ENCODE assay signal across 8 mouse cellular contexts in the genomic region with DNA sequence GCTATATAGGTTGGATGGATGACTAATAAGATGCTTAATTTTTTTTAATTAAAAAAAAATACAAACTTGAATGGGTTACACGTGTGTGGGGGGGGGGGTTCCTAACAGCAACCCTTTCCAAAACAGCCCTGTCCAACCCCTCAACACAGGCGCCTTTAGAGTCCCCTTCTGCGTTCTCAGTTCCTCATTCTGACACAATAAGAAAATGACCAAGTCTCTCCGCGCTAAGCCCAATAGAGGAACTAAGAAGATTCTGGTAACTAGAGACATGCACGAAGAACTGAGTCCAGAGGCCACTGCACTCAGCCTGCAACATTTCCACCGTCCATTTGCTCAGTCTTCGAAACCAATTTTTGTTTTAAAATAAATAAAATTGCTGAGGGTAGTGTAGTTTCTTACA. TPM values are rescaled to one million over a fixed set of nuclear protein-coding genes. Genes with fewer than 3 reads are reported as not detected.
DNase-seq lines count a peak whose midpoint lies in the region; ATAC-seq and TF ChIP-seq lines count a peak whose summit lies in the region.

No protein-coding gene starts in this region.

- ATAC-seq in megakaryocyte, adult 5-6 weeks (ENCODE audit: poor library complexity, severe bottlenecking), result peak; percentile 55
- ATAC-seq in stomach, embryonic 16.5 days (ENCODE audit: insufficient read depth, low FRiP score), result no peak

- TF ChIP-seq EP300 in heart, adult 2 months (IDR thresholded peaks at IDR 0.05; ENCODE audit: insufficient read depth, low read depth, low read length), result no peak

- H3K36me3 ChIP-seq in heart, adult 2 months (ENCODE audit: control insufficient read depth, insufficient read depth, low read length), result no peaks in the 10 kb centered on the region
- peaks cover 40% of the 10 kb centered on the region for H3K36me3 ChIP-seq in hindbrain, embryonic 10.5 days
- H3K36me3 ChIP-seq in stomach, embryonic 16.5 days (ENCODE audit: control insufficient read depth, insufficient read depth, low read length), result peaks cover 7% of the 10 kb centered on the region; the same call in 1 of the 2 replicates

- no peak for TF ChIP-seq CTCF in heart, adult 2 months (IDR thresholded peaks at IDR 0.05)

- peak overlapping the region; percentile 92 for H3K4me3 ChIP-seq in heart, adult 2 months
- H3K4me3 ChIP-seq in hindbrain, embryonic 10.5 days, result peak overlapping the region; percentile 88
- H3K4me3 ChIP-seq in stomach, embryonic 16.5 days (replicated peaks; ENCODE audit: low read length), result peak overlapping the region; percentile 81

- peak overlapping the region; percentile 85 for H3K27ac ChIP-seq in heart, adult 2 months
- peak overlapping the region; percentile 97 for H3K27ac ChIP-seq in hindbrain, embryonic 10.5 days
- peak overlapping the region; percentile 96 for H3K27ac ChIP-seq in stomach, embryonic 16.5 days (ENCODE audit: low read length)

- H3K9ac ChIP-seq in heart, adult 2 months (ENCODE audit: low read depth, low read length), result peak overlapping the region; percentile 89; the same call in 1 of the 2 replicates
- peak overlapping the region; percentile 87 for H3K9ac ChIP-seq in stomach, embryonic 16.5 days (ENCODE audit: low read length)

- WGBS in heart, adult 2 months, result 20% methylated on average over 8 of the region's 8 CpGs
- 32% methylated on average over 8 of the region's 8 CpGs for WGBS in hindbrain, embryonic 10.5 days
- WGBS in stomach, embryonic 16.5 days, result 11% methylated on average over 8 of the region's 8 CpGs

- no peaks in the 10 kb centered on the region for H3K9me3 ChIP-seq in hindbrain, embryonic 10.5 days
- H3K9me3 ChIP-seq in stomach, embryonic 16.5 days (replicated peaks; ENCODE audit: control insufficient read depth, low read length), result no peaks in the 10 kb centered on the region

- H3K79me2 ChIP-seq in heart, adult 2 months (replicated peaks; ENCODE audit: control insufficient read depth, insufficient read depth, low read length), result no peaks in the 10 kb centered on the region

- peak overlapping the region; percentile 94 for H3K4me2 ChIP-seq in stomach, embryonic 16.5 days (ENCODE audit: low read depth, low read length)

- H3K4me1 ChIP-seq in heart, adult 2 months (ENCODE audit: control insufficient read depth, insufficient read depth, low read length), result peaks cover 10% of the 10 kb centered on the region
- peaks cover 37% of the 10 kb centered on the region for H3K4me1 ChIP-seq in hindbrain, embryonic 10.5 days (replicated peaks)
- peaks cover 17% of the 10 kb centered on the region for H3K4me1 ChIP-seq in stomach, embryonic 16.5 days (ENCODE audit: control insufficient read depth, insufficient read depth, low read length)

- H3K27me3 ChIP-seq in heart, adult 2 months (ENCODE audit: control insufficient read depth, insufficient read depth, low read length), result no peaks in the 10 kb centered on the region
- no peaks in the 10 kb centered on the region for H3K27me3 ChIP-seq in hindbrain, embryonic 10.5 days (ENCODE audit: insufficient read depth, poor library complexity, severe bottlenecking)
- H3K27me3 ChIP-seq in stomach, embryonic 16.5 days (ENCODE audit: control insufficient read depth, insufficient read depth, low read length), result no peaks in the 10 kb centered on the region

- intact Hi-C loops in heart, adult 2 months (cut with DNase I), result loop anchor here (2.0 kb wide), 1 partner anchor 248 kb away; no protein-coding TSS in a partner anchor
- intact Hi-C loops in heart, postnatal 14 days (cut with DNase I), result loop anchor here (2.0 to 5.0 kb wide), 2 partner anchors 52 to 151 kb away; no protein-coding TSS in a partner anchor
- intact Hi-C loops in left cerebral cortex, postnatal 25 days (cut with DNase I), result no loop called here

- DNase-seq in heart, adult 2 months, result peak in 1 of 2 experiments; percentile 25
- no peak for DNase-seq in heart, postnatal 14 days
- DNase-seq in c-Kit-positive CD71-negative TER-119-negative erythroid progenitor cells, embryonic 14.5 days (ENCODE audit: low read depth), result peak; percentile 69
- no peak for DNase-seq in hindbrain, embryonic 10.5 days (ENCODE audit: low spot score)
- no peak for DNase-seq in adrenal gland, postnatal 36 days
- no peak for DNase-seq in left cerebral cortex, postnatal 25 days (ENCODE audit: low spot score in 2 of 2)

- no peak for TF ChIP-seq POLR2A in heart, adult 2 months (IDR thresholded peaks at IDR 0.05; ENCODE audit: insufficient read depth, low read depth, low read length)

RNA-seq across cellular contexts. Expression of a gene that starts 0.5 kb away (rescaled TPM):
- 10 to 100 TPM in 1 of 2 experiments, 1 to 10 TPM in 1; 10.0 to 12.6 TPM for total RNA-seq in heart, adult 2 months (2021)
- 16.2 and 27.9 TPM in 2 replicates for polyA plus RNA-seq in heart, adult 2 months (2012; rRNA removed)
- total RNA-seq in heart, postnatal 14 days (2021), result 1 to 10 TPM; 8.4 to 9.4 TPM
- polyA plus RNA-seq in hindbrain, embryonic 10.5 days (2016; fragmentation: Nextera tagmentation; extraction: Ambion mirVana), result 0.78 and 0.93 TPM in 2 replicates
- total RNA-seq in megakaryocyte, adult 5-6 weeks (2015), result not detected in 2 replicates
- total RNA-seq in megakaryocyte, adult 5-6 weeks (2017), result not detected in 2 replicates
- 3.5 and 4.5 TPM in 2 replicates for polyA plus RNA-seq in stomach, embryonic 16.5 days (2015; fragmentation: Nextera tagmentation; extraction: Ambion mirVana)
- total RNA-seq in adrenal gland, postnatal 36 days (2021), result 1 to 10 TPM; 3.5 to 6.9 TPM
- 1 to 10 TPM; 8.2 to 9.1 TPM for total RNA-seq in left cerebral cortex, postnatal 25 days (2021)

RNA-seq across cellular contexts. Expression of a gene that starts 1.1 kb away (rescaled TPM):
- 10 to 100 TPM; 67.6 to 73.3 TPM for total RNA-seq in heart, adult 2 months (2021)
- polyA plus RNA-seq in heart, adult 2 months (2012; rRNA removed), result 29.4 and 43.4 TPM in 2 replicates
- total RNA-seq in heart, postnatal 14 days (2021), result 10 to 100 TPM; 84.7 to 93.4 TPM
- polyA plus RNA-seq in hindbrain, embryonic 10.5 days (2016; fragmentation: Nextera tagmentation; extraction: Ambion mirVana), result 143 and 148 TPM in 2 replicates
- 266 and 273 TPM in 2 replicates for total RNA-seq in megakaryocyte, adult 5-6 weeks (2015)
- total RNA-seq in megakaryocyte, adult 5-6 weeks (2017), result 936 and 1,238 TPM in 2 replicates
- 185 and 207 TPM in 2 replicates for polyA plus RNA-seq in stomach, embryonic 16.5 days (2015; fragmentation: Nextera tagmentation; extraction: Ambion mirVana)
- total RNA-seq in adrenal gland, postnatal 36 days (2021), result 100 to 1,000 TPM; 117 to 123 TPM
- total RNA-seq in left cerebral cortex, postnatal 25 days (2021), result 100 to 1,000 TPM; 145 to 151 TPM

RNA-seq across cellular contexts. Expression of a gene that starts 52.0 kb away (rescaled TPM):
- not detected for total RNA-seq in heart, adult 2 months (2021)
- 0.04 TPM in 1 of 2 replicates, not detected in the other for polyA plus RNA-seq in heart, adult 2 months (2012; rRNA removed)
- total RNA-seq in heart, postnatal 14 days (2021), result not detected
- polyA plus RNA-seq in hindbrain, embryonic 10.5 days (2016; fragmentation: Nextera tagmentation; extraction: Ambion mirVana), result 0.08 TPM in 1 of 2 replicates, not detected in the other
- total RNA-seq in megakaryocyte, adult 5-6 weeks (2015), result not detected in 2 replicates
- total RNA-seq in megakaryocyte, adult 5-6 weeks (2017), result 0.24 TPM in 1 of 2 replicates, not detected in the other
- polyA plus RNA-seq in stomach, embryonic 16.5 days (2015; fragmentation: Nextera tagmentation; extraction: Ambion mirVana), result 0.10 TPM in 1 of 2 replicates, not detected in the other
- not detected for total RNA-seq in adrenal gland, postnatal 36 days (2021)
- total RNA-seq in left cerebral cortex, postnatal 25 days (2021), result under 1 TPM in 1 of 2 experiments, not detected in 1; 0.11 TPM

RNA-seq across cellular contexts. Expression of a gene that starts 53.5 kb away (rescaled TPM):
- total RNA-seq in heart, adult 2 months (2021), result 10 to 100 TPM; 21.3 to 22.5 TPM
- polyA plus RNA-seq in heart, adult 2 months (2012; rRNA removed), result 7.1 and 11.1 TPM in 2 replicates
- total RNA-seq in heart, postnatal 14 days (2021), result 10 to 100 TPM; 20.6 to 21.5 TPM
- polyA plus RNA-seq in hindbrain, embryonic 10.5 days (2016; fragmentation: Nextera tagmentation; extraction: Ambion mirVana), result 44.1 and 54.2 TPM in 2 replicates
- 13.3 and 17.9 TPM in 2 replicates for total RNA-seq in megakaryocyte, adult 5-6 weeks (2015)
- 25.6 and 32.2 TPM in 2 replicates for total RNA-seq in megakaryocyte, adult 5-6 weeks (2017)
- polyA plus RNA-seq in stomach, embryonic 16.5 days (2015; fragmentation: Nextera tagmentation; extraction: Ambion mirVana), result 43.4 and 45.8 TPM in 2 replicates
- total RNA-seq in adrenal gland, postnatal 36 days (2021), result 10 to 100 TPM; 35.8 to 42.1 TPM
- total RNA-seq in left cerebral cortex, postnatal 25 days (2021), result 10 to 100 TPM; 40.7 to 45.8 TPM

Comparison
In these comparisons a context has a peak if more than half of its experiments do, and no peak if none do; other contexts are left out.
1. RNA of a gene that starts 0.5 kb away (total RNA-seq): 10.0 to 12.6 TPM in heart, adult 2 months, 8.4 to 9.4 TPM in heart, postnatal 14 days, 8.2 to 9.1 TPM in left cerebral cortex, postnatal 25 days and 3.5 to 6.9 TPM in adrenal gland, postnatal 36 days; not detected in megakaryocyte, adult 5-6 weeks; every median in the first group is over 4 times any median in the second.
2. Peak in every context shown above with its lines, with median percentiles within 50 percentile points of each other: H3K27ac ChIP-seq and H3K4me3 ChIP-seq.